Mouse (Mus musculus): Measurements from ENCODE around the gene Rhd. TPM values are rescaled to one million over a fixed set of nuclear protein-coding genes. Genes with fewer than 3 reads are reported as not detected.
A peak's percentile ranks its signal among the peaks of the same experiment; 100 is the strongest.
"Not testable (repeated sequence)": the region's sequence is repeated elsewhere in the genome, so short reads cannot be mapped to it uniquely, and the experiment has no call there.

The Rhd gene
- total RNA-seq (2014; rRNA removed) (not detected in 2 replicates), polyA plus RNA-seq (2012; rRNA removed) (not detected in 2 replicates)

DNA sequence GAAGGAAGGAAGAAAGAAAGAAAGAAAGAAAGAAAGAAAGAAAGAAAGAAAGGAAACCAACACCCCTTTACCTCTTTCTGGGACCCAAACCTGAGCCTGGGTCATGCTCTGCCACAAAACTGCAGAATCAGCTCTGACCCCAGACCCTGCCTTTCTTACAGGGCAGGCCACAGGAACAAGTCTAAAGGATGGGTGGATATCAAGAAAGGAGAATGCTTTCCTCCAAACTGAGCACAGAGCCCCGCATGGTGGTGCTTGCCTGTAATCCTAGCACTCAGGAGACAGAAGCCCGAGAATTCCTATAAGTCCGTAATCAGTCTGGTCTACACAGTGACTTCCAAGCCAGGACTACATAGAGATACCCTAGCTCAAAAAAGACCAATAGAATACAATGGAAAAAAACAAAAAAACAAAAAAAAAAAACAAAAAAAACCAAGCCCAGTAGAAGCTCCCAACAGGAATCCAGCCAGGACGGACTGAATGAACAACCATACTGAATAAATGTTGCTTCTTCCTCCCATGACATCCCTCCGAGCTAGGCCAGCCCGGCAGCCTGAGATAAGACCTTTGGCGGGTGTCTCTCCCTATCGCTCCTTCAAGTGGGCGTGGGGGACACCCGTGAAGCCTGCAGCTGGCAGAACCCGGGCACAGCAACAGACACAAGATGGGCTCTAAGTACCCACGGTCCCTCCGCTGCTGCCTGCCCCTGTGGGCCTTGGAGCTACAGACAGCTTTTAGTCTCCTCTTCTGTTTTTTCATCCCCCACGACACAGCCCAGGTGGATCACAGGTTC, at the start of gene Rhd:
Gene Rhd (plus strand): TSS at position 600 of the 793 bp plus-strand sequence.
- 76% methylated on average over 14 of the region's 14 CpGs for WGBS
- no peak within 1 kb of the TSS for H3K27ac ChIP-seq (replicated peaks; ENCODE audit: insufficient read depth, low read depth, low read length)
- H3K27me3 ChIP-seq (ENCODE audit: control insufficient read depth, insufficient read depth, low read length): no peaks in the 10 kb centered on the region
- no peaks in the 10 kb centered on the region for H3K79me2 ChIP-seq (ENCODE audit: control insufficient read depth, insufficient read depth, low read length)
- no peak for TF ChIP-seq POLR2A (IDR thresholded peaks at IDR 0.05; ENCODE audit: extremely low read depth, insufficient read depth, low read length)
- no peak for TF ChIP-seq CTCF (IDR thresholded peaks at IDR 0.05; ENCODE audit: low read depth, low read length)
- H3K4me3 ChIP-seq (ENCODE audit: insufficient read depth, low read depth, low read length): no peak within 1 kb of the TSS
- H3K36me3 ChIP-seq (ENCODE audit: control insufficient read depth, insufficient read depth, low read length): no peaks in the 10 kb centered on the region
- no peaks in the 10 kb centered on the region for H3K4me1 ChIP-seq (ENCODE audit: control insufficient read depth, insufficient read depth, low read length)
- no peak for DNase-seq (ENCODE audit: extremely low read depth, low read depth, low spot score)
- no peak within 1 kb of the TSS for H3K9ac ChIP-seq (ENCODE audit: low read depth, low read length)

- Histone ChIP-seq H3K9ac (ENCODE audit: low read depth, low read length) (no peak overlapping the region), H3K36me3 (ENCODE audit: control insufficient read depth, insufficient read depth, low read length) (peaks cover 6% of the 10 kb centered on the region; the same call in 1 of the 2 replicates), H3K79me2 (ENCODE audit: control insufficient read depth, insufficient read depth, low read length) (peaks cover 9% of the 10 kb centered on the region; the same call in 1 of the 2 replicates), H3K27me3 (ENCODE audit: control insufficient read depth, insufficient read depth, low read length) (no peaks in the 10 kb centered on the region), H3K4me1 (ENCODE audit: control insufficient read depth, insufficient read depth, low read length) (peaks cover 16% of the 10 kb centered on the region), H3K27ac (replicated peaks; ENCODE audit: insufficient read depth, low read depth, low read length) (no peak overlapping the region), H3K4me3 (ENCODE audit: insufficient read depth, low read depth, low read length) (no peak overlapping the region)
- no peak for DNase-seq (ENCODE audit: extremely low read depth, low read depth, low spot score)
- TF ChIP-seq CTCF (IDR thresholded peaks at IDR 0.05; ENCODE audit: low read depth, low read length) (no peak), POLR2A (IDR thresholded peaks at IDR 0.05; ENCODE audit: extremely low read depth, insufficient read depth, low read length) (no peak)
- 79% methylated on average over 4 of the region's 4 CpGs for WGBS
These were observed 46.6 kb upstream of the Rhd start for GRCm38 (mm10) chr4:134817706-134818105.

DNA sequence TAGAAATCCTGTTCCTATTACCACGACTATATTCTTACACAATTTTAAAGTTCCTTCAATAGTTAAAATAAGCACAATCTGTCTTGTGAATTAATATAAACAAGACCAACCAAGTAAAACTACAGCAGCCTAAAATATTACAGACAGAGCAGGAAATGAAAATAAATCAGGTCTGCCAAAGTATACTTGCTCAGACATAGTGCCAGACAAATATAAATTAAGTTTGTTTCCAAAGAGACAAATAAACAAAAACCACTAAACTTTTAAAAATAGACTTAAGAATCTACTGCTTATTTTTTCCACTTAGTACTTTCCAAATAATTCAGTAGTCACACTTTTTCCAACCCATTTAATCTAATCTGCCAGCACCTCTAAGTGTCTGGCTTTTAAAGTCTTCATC, 43.3 kb upstream of the Rhd start:
- no peak overlapping the region for H3K4me3 ChIP-seq (ENCODE audit: insufficient read depth, low read depth, low read length)
- peaks cover 6% of the 10 kb centered on the region for H3K36me3 ChIP-seq (ENCODE audit: control insufficient read depth, insufficient read depth, low read length)
- H3K27me3 ChIP-seq (ENCODE audit: control insufficient read depth, insufficient read depth, low read length): no peaks in the 10 kb centered on the region
- H3K79me2 ChIP-seq (ENCODE audit: control insufficient read depth, insufficient read depth, low read length): peaks cover 9% of the 10 kb centered on the region; the same call in 1 of the 2 replicates
- TF ChIP-seq POLR2A (IDR thresholded peaks at IDR 0.05; ENCODE audit: extremely low read depth, insufficient read depth, low read length): no peak
- TF ChIP-seq CTCF (IDR thresholded peaks at IDR 0.05; ENCODE audit: low read depth, low read length): no peak
- H3K9ac ChIP-seq (ENCODE audit: low read depth, low read length): no peak overlapping the region
- no peak overlapping the region for H3K27ac ChIP-seq (replicated peaks; ENCODE audit: insufficient read depth, low read depth, low read length)
- WGBS: 79% methylated on average over 1 of the region's 1 CpGs
- peaks cover 13% of the 10 kb centered on the region for H3K4me1 ChIP-seq (ENCODE audit: control insufficient read depth, insufficient read depth, low read length)
- DNase-seq (ENCODE audit: extremely low read depth, low read depth, low spot score): no peak

GRCm38 (mm10) chr4:134823560-134823959, 40.8 kb upstream of the Rhd start:
- peak overlapping the region; percentile 78 for H3K27ac ChIP-seq (replicated peaks; ENCODE audit: insufficient read depth, low read depth, low read length)

DNA sequence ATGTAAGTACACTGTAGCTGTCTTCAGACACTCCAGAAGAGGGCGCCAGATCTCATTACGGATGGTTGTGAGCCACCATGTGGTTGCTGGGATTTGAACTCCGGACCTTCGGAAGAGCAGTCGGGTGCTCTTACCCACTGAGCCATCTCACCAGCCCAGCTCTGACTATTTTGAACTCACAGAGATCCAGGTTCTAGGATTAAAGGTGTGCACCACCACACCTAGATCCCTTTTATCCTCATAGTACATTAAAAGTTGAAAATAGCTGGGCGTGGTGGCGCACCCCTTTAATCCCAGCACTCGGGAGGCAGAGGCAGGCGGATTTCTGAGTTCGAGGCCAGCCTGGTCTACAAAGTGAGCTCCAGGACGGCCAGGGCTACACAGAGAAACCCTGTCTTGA, 38.5 kb upstream of the Rhd start:
- WGBS: 98% methylated on average over 11 of the region's 11 CpGs
- not testable (repeated sequence) for H3K9ac ChIP-seq (ENCODE audit: low read depth, low read length); H3K27me3 ChIP-seq (ENCODE audit: control insufficient read depth, insufficient read depth, low read length); H3K79me2 ChIP-seq (ENCODE audit: control insufficient read depth, insufficient read depth, low read length); DNase-seq (ENCODE audit: extremely low read depth, low read depth, low spot score); H3K4me3 ChIP-seq (ENCODE audit: insufficient read depth, low read depth, low read length); H3K27ac ChIP-seq (replicated peaks; ENCODE audit: insufficient read depth, low read depth, low read length)
- Histone ChIP-seq H3K36me3 (ENCODE audit: control insufficient read depth, insufficient read depth, low read length) (peaks cover 22% of the 10 kb centered on the region), H3K4me1 (ENCODE audit: control insufficient read depth, insufficient read depth, low read length) (peaks cover 13% of the 10 kb centered on the region)

More at GRCm38 (mm10) chr4:134823560-134823959, 40.8 kb upstream of the Rhd start:
- TF ChIP-seq CTCF (IDR thresholded peaks at IDR 0.05; ENCODE audit: low read depth, low read length): no peak
- no peaks in the 10 kb centered on the region for H3K27me3 ChIP-seq (ENCODE audit: control insufficient read depth, insufficient read depth, low read length)
- 26% methylated on average over 2 of the region's 2 CpGs for WGBS
- H3K4me3 ChIP-seq (ENCODE audit: insufficient read depth, low read depth, low read length): no peak overlapping the region
- H3K9ac ChIP-seq (ENCODE audit: low read depth, low read length): peak overlapping the region; percentile 22
- peaks cover 9% of the 10 kb centered on the region; the same call in 1 of the 2 replicates for H3K79me2 ChIP-seq (ENCODE audit: control insufficient read depth, insufficient read depth, low read length)
- DNase-seq (ENCODE audit: extremely low read depth, low read depth, low spot score): peak; percentile 86
- peaks cover 13% of the 10 kb centered on the region for H3K4me1 ChIP-seq (ENCODE audit: control insufficient read depth, insufficient read depth, low read length)
- peaks cover 16% of the 10 kb centered on the region for H3K36me3 ChIP-seq (ENCODE audit: control insufficient read depth, insufficient read depth, low read length)

- peaks cover 22% of the 10 kb centered on the region for H3K36me3 ChIP-seq (ENCODE audit: control insufficient read depth, insufficient read depth, low read length)
- H3K79me2 ChIP-seq (ENCODE audit: control insufficient read depth, insufficient read depth, low read length): no peaks in the 10 kb centered on the region; the same call in 1 of the 2 replicates
- TF ChIP-seq CTCF (IDR thresholded peaks at IDR 0.05; ENCODE audit: low read depth, low read length) (no peak), POLR2A (IDR thresholded peaks at IDR 0.05; ENCODE audit: extremely low read depth, insufficient read depth, low read length) (no peak)
- H3K27me3 ChIP-seq (ENCODE audit: control insufficient read depth, insufficient read depth, low read length): no peaks in the 10 kb centered on the region
- H3K4me1 ChIP-seq (ENCODE audit: control insufficient read depth, insufficient read depth, low read length): peaks cover 13% of the 10 kb centered on the region
- no peak overlapping the region for H3K4me3 ChIP-seq (ENCODE audit: insufficient read depth, low read depth, low read length)
- no peak overlapping the region for H3K27ac ChIP-seq (replicated peaks; ENCODE audit: insufficient read depth, low read depth, low read length)
- no peak overlapping the region for H3K9ac ChIP-seq (ENCODE audit: low read depth, low read length)
- no peak for DNase-seq (ENCODE audit: extremely low read depth, low read depth, low spot score)
These were observed 38.0 kb upstream of the Rhd start for GRCm38 (mm10) chr4:134826348-134826747.
